Mouse (Mus musculus) left cerebral cortex, adult 2 months (tissue): Measurements from ENCODE around the gene Mtg2. TPM values are rescaled to one million over a fixed set of nuclear protein-coding genes. Genes with fewer than 3 reads are reported as not detected.
A peak's percentile ranks its signal among the peaks of the same experiment; 100 is the strongest.

Source experiments
- DNase-seq, 2 experiments: peaks; one replicate each; pipeline ENCODE4 v3.0.0; 2021 to 2022; ENCODE audit warnings: low spot score in 2 of 2, mixed read lengths in 1 of 2; ENCODE audit errors: extremely low spot score in 1 of 2
- H3K27ac ChIP-seq: fragments of 200-600 bp; 2 replicates; pipeline ENCODE4 v1.8.1; 2022
- H3K4me3 ChIP-seq: fragments of 200-600 bp; 2 replicates; pipeline ENCODE4 v1.8.1; 2022
- CTCF ChIP-seq: fragments of 200-600 bp; IDR thresholded peaks from 2 replicates; pipeline ENCODE4 v1.8.1; 2022; ENCODE audit warnings: antibody characterized with exemption, mild to moderate bottlenecking, moderate library complexity
- intact Hi-C: fragments of 180-260 bp; cut with DNase I; formaldehyde crosslinking; loops from one replicate; pipeline ENCODE4 v1.15.1; 2025
- total RNA-seq, 2 experiments: library from RNA; stranded (reverse); gene quantifications; 2 replicates each; pipeline ENCODE4 v1.2.3; 2021

The Mtg2 gene
- total RNA-seq, 2 experiments from 2014 or later, result 15.6 to 18.4 TPM

- Histone ChIP-seq H3K27ac (no peak overlapping the region), H3K4me3 (no peak overlapping the region)
- DNase-seq, result no peak
- intact Hi-C loops, result no loop called here
- no peak for TF ChIP-seq CTCF
Measured at GRCm38 (mm10) chr2:180095711-180096110, 25.3 kb downstream of the Mtg2 start.

GRCm38 (mm10) chr2:180097585-180097984 lies 27.2 kb downstream of the Mtg2 start:
- no peak overlapping the region for H3K4me3 ChIP-seq
- DNase-seq, result no peak
- H3K27ac ChIP-seq, result no peak overlapping the region
- TF ChIP-seq CTCF, result no peak
- intact Hi-C loops, result no loop called here

DNA sequence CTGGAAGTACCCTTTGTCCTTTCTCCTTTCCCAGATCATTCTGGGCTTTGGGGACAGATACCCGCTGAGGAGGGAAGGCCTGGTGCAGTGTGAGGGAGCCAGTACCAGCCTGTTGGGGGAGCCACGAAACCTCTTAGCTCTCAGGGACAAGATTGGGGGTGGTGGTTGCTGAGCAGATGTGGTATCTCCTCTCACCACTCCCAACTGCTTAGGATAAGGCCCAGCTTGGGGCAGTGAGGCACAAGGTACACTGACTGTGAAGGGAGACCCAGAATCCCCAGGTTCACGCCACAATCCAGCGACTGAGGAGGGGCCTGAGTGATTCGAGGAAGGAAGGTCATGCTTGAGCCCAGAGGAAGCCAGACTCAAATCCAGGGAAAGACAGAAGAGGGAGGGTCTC lies 27.8 kb downstream of the Mtg2 start:
- Histone ChIP-seq H3K27ac (no peak overlapping the region), H3K4me3 (no peak overlapping the region)
- intact Hi-C loops, result no loop called here
- DNase-seq, result no peak
- TF ChIP-seq CTCF, result peak; percentile 24

DNA sequence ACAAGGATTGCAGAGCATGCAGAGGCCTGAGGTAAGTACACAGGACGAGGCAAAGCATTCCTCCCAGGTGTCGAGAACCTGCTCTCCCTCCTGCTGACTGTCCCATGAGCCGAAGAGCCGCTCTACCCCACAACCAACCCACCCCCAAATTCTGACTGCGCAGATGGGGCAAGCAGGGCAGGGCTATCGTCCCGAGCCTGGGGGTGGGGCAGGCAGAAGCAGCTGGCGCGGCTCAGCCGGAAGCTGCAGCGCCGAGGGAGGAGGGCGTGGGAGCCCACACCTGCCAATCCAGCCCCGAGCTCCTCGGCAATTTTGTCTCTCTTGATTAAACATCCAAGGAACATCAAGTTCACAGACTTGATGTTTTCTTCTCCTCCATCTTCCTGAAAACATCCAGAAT lies 29.1 kb downstream of the Mtg2 start:
- TF ChIP-seq CTCF, result no peak
- intact Hi-C loops, result no loop called here
- no peak overlapping the region for H3K4me3 ChIP-seq

GRCm38 (mm10) chr2:180103151-180103977 lies 33.0 kb downstream of the Mtg2 start:
- no peak for DNase-seq
- H3K27ac ChIP-seq, result peak overlapping the region; percentile 79
- intact Hi-C loops, result loop anchor here (5.0 kb wide), 1 partner anchor 69 kb away; the partner anchor contains the start of gene Adrm1
- H3K4me3 ChIP-seq, result peak overlapping the region; percentile 69
- TF ChIP-seq CTCF, result no peak

More for the DNA sequence above, 29.1 kb downstream of the Mtg2 start:
- no peak overlapping the region for H3K27ac ChIP-seq
- DNase-seq, result no peak

GRCm38 (mm10) chr2:180103978-180104658 lies 33.7 kb downstream of the Mtg2 start, which contains the start of gene Hrh3:
Gene Hrh3 (minus strand): TSS chr2:180104488.
- DNase-seq, result peak; percentile 73 to 78
- Histone ChIP-seq H3K27ac (peak within 1 kb of the TSS; percentile 85), H3K4me3 (peak within 1 kb of the TSS; percentile 69)
- no peak for TF ChIP-seq CTCF
- intact Hi-C loops, result loop anchor here (2.0 to 5.0 kb wide), 2 partner anchors 15 to 68 kb away; partner anchors contain the start of genes Adrm1 and Osbpl2

GRCm38 (mm10) chr2:180104659-180105377 lies 34.4 kb downstream of the Mtg2 start:
- Histone ChIP-seq H3K4me3 (peak overlapping the region; percentile 69), H3K27ac (peak overlapping the region; percentile 85)
- TF ChIP-seq CTCF, result no peak
- intact Hi-C loops, result loop anchor here (2.0 to 5.0 kb wide), 2 partner anchors 14 to 67 kb away; partner anchors contain the start of genes Adrm1 and Osbpl2
- DNase-seq, result no peak

DNA sequence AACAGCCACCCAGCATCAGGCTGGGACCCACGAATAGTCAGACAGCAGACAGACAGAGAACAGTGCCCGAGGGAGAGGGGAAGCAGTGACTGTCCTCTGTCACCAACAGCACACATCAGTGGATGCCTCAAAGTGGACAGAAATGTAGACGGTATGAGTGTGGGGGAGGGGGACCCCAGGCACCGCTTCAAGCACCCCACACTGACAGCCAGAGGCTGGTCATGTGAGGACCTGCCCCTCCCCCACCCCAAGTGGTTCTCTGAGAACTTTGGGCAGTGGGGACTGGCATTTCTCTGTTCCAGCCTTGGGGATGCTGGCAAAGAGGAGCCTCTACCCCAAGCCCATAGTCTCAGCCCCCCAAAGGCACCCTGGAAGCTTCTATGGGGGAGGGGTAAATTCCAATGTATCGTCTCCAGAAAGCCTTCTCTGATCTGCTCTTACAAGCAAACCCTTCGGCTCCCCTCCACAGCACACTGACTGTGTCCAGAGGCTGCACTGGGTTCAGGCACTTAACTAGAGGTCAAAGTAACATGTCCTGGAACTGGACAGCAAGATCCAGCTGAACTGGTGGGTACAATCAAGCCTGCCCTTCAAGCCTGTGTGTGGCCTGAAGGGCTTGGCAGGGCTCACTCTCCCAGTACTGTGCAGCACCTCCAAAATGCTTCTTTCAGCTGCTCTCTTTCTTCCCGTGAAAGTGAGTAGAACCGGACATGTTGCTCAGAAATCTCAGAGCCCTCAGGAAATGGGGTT lies 35.2 kb downstream of the Mtg2 start:
- DNase-seq, result no peak
- intact Hi-C loops, result loop anchor here (2.0 kb wide), 1 partner anchor 13 kb away; the partner anchor contains the start of gene Osbpl2
- no peak overlapping the region for H3K4me3 ChIP-seq
- H3K27ac ChIP-seq, result peak overlapping the region; percentile 85
- TF ChIP-seq CTCF, result no peak

DNA sequence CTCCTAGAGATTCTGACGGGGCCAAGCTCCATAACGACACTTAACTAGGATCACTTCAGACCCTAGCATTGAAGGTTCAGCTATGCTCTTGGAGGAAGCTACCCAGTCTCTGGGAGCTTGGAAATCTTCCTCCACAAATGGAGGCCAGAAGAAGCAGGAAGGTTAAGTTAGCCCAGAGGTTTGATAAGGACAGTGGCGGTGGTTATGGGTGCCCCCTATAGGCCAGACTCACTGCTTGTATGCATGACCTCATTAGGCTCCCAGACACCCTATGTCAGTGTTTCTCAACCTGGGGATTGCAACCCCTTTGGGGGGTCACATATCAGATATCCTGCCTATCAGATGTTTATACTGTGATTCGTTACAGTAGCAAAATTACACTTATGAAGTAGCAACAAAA lies 36.7 kb downstream of the Mtg2 start:
- Histone ChIP-seq H3K27ac (no peak overlapping the region), H3K4me3 (no peak overlapping the region)
- intact Hi-C loops, result no loop called here
- DNase-seq, result no peak
- TF ChIP-seq CTCF, result peak; percentile 36

DNA sequence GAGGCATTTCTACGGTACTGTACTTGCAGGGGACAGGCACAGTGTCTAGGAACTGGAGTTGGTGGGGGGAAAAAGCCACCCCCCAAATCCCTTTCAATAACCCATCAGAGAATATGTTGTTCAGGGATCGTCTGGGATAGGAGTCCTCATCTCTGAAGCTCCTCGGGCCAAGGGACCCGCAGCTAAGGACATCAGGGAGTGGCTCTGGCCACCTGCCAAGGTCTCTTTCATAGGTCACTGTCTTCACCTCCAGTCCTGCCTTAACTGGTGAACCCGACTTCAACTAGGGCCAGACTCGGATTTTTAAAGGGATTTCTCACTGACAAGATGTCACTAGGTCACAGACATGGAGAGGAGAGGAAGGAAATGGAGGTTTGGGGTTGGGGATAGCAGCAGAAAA lies 37.9 kb downstream of the Mtg2 start:
- Histone ChIP-seq H3K27ac (no peak overlapping the region), H3K4me3 (no peak overlapping the region)
- no peak for TF ChIP-seq CTCF
- DNase-seq, result no peak
- intact Hi-C loops, result no loop called here
